Mouse (Mus musculus): ENCODE data around the gene Tfap2a. TPM values are rescaled to one million over a fixed set of nuclear protein-coding genes. Genes with fewer than 3 reads are reported as not detected.

Gene Tfap2a
- total and polyA plus RNA-seq, 3 experiments, result 0.87 to 12.3 (median 6.8) TPM

- no peak for ATAC-seq (ENCODE audit: extremely low read depth, insufficient number of reproducible peaks, low FRiP score, poor library complexity, severe bottlenecking)
- no peak for DNase-seq (ENCODE audit: low spot score)
- Histone ChIP-seq H3K36me3 (replicated peaks) (no peaks in the 10 kb centered on the region), H3K9me3 (replicated peaks) (peaks cover 32% of the 10 kb centered on the region), H3K4me1 (ENCODE audit: insufficient read depth, low read depth, low read length) (peaks cover 25% of the 10 kb centered on the region), H3K4me3 (ENCODE audit: low read depth, low read length) (no peak overlapping the region; the same call in 1 of the 2 replicates), H3K27me3 (ENCODE audit: insufficient read depth, low read length) (peaks cover 50% of the 10 kb centered on the region)
- TF ChIP-seq POLR2AphosphoS5 (IDR thresholded peaks at IDR 0.05; ENCODE audit: insufficient replicate concordance, low read depth, low read length), result no peak
- no peak for TF ChIP-seq CTCF (IDR thresholded peaks at IDR 0.05; ENCODE audit: low read depth, low read length)
- TF ChIP-seq GATA1 (IDR thresholded peaks at IDR 0.05; ENCODE audit: borderline replicate concordance, low read length), result no peak
- TF ChIP-seq GATA2 (IDR thresholded peaks at IDR 0.05; ENCODE audit: borderline replicate concordance, low read depth, low read length), result no peak
These were observed 10.2 kb downstream of the Tfap2a start for GRCm38 (mm10) chr13:40727731-40728625.

GRCm38 (mm10) chr13:40725924-40726323 lies 12.3 kb downstream of the Tfap2a start:
- no peaks in the 10 kb centered on the region for H3K36me3 ChIP-seq (replicated peaks)
- no peak for ATAC-seq (ENCODE audit: extremely low read depth, insufficient number of reproducible peaks, low FRiP score, poor library complexity, severe bottlenecking)
- peaks cover 31% of the 10 kb centered on the region for H3K27me3 ChIP-seq (ENCODE audit: insufficient read depth, low read length)

GRCm38 (mm10) chr13:40723598-40723920 lies 14.6 kb downstream of the Tfap2a start:
- Histone ChIP-seq H3K4me3 (ENCODE audit: low read depth, low read length) (peak overlapping the region; percentile 84), H3K9me3 (replicated peaks) (peaks cover 5% of the 10 kb centered on the region), H3K27me3 (ENCODE audit: insufficient read depth, low read length) (peaks cover 10% of the 10 kb centered on the region; the same call in 1 of the 2 replicates), H3K36me3 (replicated peaks) (no peaks in the 10 kb centered on the region), H3K4me1 (ENCODE audit: insufficient read depth, low read depth, low read length) (peaks cover 16% of the 10 kb centered on the region)
- DNase-seq (ENCODE audit: low spot score), result no peak
- TF ChIP-seq GATA1 (IDR thresholded peaks at IDR 0.05; ENCODE audit: borderline replicate concordance, low read length), result no peak
- TF ChIP-seq TAL1 (conservative IDR thresholded peaks at IDR 0.05; ENCODE audit: low read depth, low read length), result no peak
- no peak for TF ChIP-seq GATA2 (IDR thresholded peaks at IDR 0.05; ENCODE audit: borderline replicate concordance, low read depth, low read length)
- TF ChIP-seq CTCF (IDR thresholded peaks at IDR 0.05; ENCODE audit: low read depth, low read length), result no peak
- TF ChIP-seq POLR2AphosphoS5 (IDR thresholded peaks at IDR 0.05; ENCODE audit: insufficient replicate concordance, low read depth, low read length), result no peak
- no peak for ATAC-seq (ENCODE audit: extremely low read depth, insufficient number of reproducible peaks, low FRiP score, poor library complexity, severe bottlenecking)

More at GRCm38 (mm10) chr13:40725924-40726323, 12.3 kb downstream of the Tfap2a start:
- Histone ChIP-seq H3K9me3 (replicated peaks) (peaks cover 13% of the 10 kb centered on the region), H3K4me1 (ENCODE audit: insufficient read depth, low read depth, low read length) (peaks cover 26% of the 10 kb centered on the region), H3K4me3 (ENCODE audit: low read depth, low read length) (no peak overlapping the region)
- no peak for DNase-seq (ENCODE audit: low spot score)
- TF ChIP-seq POLR2AphosphoS5 (IDR thresholded peaks at IDR 0.05; ENCODE audit: insufficient replicate concordance, low read depth, low read length) (no peak), TAL1 (conservative IDR thresholded peaks at IDR 0.05; ENCODE audit: low read depth, low read length) (no peak), GATA2 (IDR thresholded peaks at IDR 0.05; ENCODE audit: borderline replicate concordance, low read depth, low read length) (no peak), GATA1 (IDR thresholded peaks at IDR 0.05; ENCODE audit: borderline replicate concordance, low read length) (no peak), CTCF (IDR thresholded peaks at IDR 0.05; ENCODE audit: low read depth, low read length) (no peak)

DNA sequence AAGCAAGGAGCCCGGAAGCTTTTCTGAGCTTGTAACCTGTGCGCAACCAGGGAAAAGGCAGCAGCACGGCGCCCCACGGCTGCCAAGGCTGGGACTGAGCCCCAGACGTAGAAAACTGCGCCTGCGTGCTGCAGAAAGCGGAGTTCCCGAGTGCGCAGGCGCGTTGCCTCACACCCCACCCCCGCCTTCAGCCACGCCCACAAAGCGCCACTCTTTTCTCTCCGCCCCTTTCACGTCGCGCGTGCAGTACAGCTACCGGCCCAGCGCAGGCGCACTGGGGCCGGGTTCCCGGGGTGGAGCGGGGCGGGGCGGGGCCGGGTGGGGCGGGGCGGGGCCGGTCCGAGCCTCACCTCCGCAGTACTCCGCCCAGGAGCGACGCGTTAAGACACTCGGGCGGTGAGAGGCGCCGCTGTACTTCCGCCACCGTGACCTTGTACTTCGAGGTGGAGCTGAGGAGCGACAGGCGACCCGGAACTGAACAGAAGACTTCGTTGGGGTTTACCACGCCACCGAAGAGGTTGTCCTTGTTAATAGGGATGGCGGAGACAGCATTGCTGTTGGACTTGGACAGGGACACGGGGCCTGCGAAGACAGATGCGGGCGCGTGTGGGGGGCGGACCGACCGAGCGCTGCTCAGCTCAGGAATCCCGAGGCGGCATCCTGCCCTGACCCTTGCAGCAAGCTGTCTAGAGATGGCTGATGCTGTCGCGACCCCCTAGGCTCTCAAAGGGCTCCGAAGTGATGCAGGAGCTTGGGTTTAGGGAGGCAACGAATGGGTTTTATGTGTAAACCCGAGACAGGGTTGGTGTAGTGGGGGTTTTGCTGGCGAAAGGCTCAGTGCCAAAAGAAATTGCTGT lies 15.2 kb downstream of the Tfap2a start:
- Histone ChIP-seq H3K4me3 (ENCODE audit: low read depth, low read length) (peak overlapping the region; percentile 84), H3K36me3 (replicated peaks) (no peaks in the 10 kb centered on the region), H3K27me3 (ENCODE audit: insufficient read depth, low read length) (peaks cover 4% of the 10 kb centered on the region; the same call in 1 of the 2 replicates), H3K9me3 (replicated peaks) (no peaks in the 10 kb centered on the region), H3K4me1 (ENCODE audit: insufficient read depth, low read depth, low read length) (peaks cover 16% of the 10 kb centered on the region)
- DNase-seq (ENCODE audit: low spot score) (peak; percentile 96), ATAC-seq (ENCODE audit: extremely low read depth, insufficient number of reproducible peaks, low FRiP score, poor library complexity, severe bottlenecking) (peak; percentile 95)
- TF ChIP-seq GATA2 (IDR thresholded peaks at IDR 0.05; ENCODE audit: borderline replicate concordance, low read depth, low read length), result no peak
- no peak for TF ChIP-seq GATA1 (IDR thresholded peaks at IDR 0.05; ENCODE audit: borderline replicate concordance, low read length)
- no peak for TF ChIP-seq CTCF (IDR thresholded peaks at IDR 0.05; ENCODE audit: low read depth, low read length)
- TF ChIP-seq TAL1 (conservative IDR thresholded peaks at IDR 0.05; ENCODE audit: low read depth, low read length), result no peak
- no peak for TF ChIP-seq POLR2AphosphoS5 (IDR thresholded peaks at IDR 0.05; ENCODE audit: insufficient replicate concordance, low read depth, low read length)

DNA sequence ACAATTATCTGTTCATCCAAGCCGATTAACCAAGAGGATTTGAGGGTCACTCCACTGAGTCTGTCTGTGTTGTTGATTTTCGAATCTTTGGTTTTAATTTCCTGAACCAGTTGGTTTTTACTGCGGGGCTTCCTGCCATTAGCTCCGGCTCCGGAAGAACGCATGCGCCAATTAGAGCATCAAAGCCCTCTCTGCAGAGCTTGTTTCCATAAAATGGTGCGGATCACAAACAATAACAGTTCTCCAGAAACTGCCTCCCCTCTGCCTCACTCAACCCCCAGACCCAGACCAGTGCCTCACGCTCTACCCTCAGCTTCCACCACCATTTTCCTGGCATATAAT lies 18.5 kb downstream of the Tfap2a start:
- Histone ChIP-seq H3K36me3 (replicated peaks) (no peaks in the 10 kb centered on the region), H3K4me1 (ENCODE audit: insufficient read depth, low read depth, low read length) (peaks cover 20% of the 10 kb centered on the region), H3K9me3 (replicated peaks) (no peaks in the 10 kb centered on the region), H3K27me3 (ENCODE audit: insufficient read depth, low read length) (no peaks in the 10 kb centered on the region), H3K4me3 (ENCODE audit: low read depth, low read length) (no peak overlapping the region)
- ATAC-seq (ENCODE audit: extremely low read depth, insufficient number of reproducible peaks, low FRiP score, poor library complexity, severe bottlenecking), result no peak
- TF ChIP-seq GATA1 (IDR thresholded peaks at IDR 0.05; ENCODE audit: borderline replicate concordance, low read length) (no peak), POLR2AphosphoS5 (IDR thresholded peaks at IDR 0.05; ENCODE audit: insufficient replicate concordance, low read depth, low read length) (no peak), CTCF (IDR thresholded peaks at IDR 0.05; ENCODE audit: low read depth, low read length) (no peak), TAL1 (conservative IDR thresholded peaks at IDR 0.05; ENCODE audit: low read depth, low read length) (no peak), GATA2 (IDR thresholded peaks at IDR 0.05; ENCODE audit: borderline replicate concordance, low read depth, low read length) (no peak)
- DNase-seq (ENCODE audit: low spot score), result no peak
